Mouse (Mus musculus): Measurements from ENCODE around the gene Ctnnbl1.

Gene Ctnnbl1

DNA sequence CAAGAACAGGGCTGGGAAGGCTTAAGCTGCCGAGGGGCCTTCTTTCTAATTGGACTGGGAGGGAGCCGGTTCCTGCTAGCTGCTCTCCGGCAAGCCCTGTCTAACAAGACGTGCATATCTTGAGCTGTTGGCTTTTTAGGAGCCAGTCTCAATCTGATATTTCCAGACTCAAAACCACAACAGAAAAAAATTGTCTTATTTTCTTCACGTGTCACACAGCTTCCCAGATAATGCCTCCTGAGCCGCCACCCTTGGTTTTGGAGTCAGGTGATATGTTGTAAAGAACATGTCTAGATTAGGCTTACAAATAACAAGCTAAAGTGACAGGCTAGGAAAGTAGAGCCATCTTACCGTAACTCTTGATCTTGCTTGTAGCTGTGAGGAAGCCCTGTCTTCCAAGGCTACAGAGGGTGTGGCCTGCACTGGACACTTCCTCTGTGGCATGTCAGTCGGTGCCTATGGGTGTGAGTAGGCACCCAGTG is 56.7 kb downstream of the Ctnnbl1 start:
- DNase-seq (ENCODE audit: low read depth): peak; percentile 29

DNA sequence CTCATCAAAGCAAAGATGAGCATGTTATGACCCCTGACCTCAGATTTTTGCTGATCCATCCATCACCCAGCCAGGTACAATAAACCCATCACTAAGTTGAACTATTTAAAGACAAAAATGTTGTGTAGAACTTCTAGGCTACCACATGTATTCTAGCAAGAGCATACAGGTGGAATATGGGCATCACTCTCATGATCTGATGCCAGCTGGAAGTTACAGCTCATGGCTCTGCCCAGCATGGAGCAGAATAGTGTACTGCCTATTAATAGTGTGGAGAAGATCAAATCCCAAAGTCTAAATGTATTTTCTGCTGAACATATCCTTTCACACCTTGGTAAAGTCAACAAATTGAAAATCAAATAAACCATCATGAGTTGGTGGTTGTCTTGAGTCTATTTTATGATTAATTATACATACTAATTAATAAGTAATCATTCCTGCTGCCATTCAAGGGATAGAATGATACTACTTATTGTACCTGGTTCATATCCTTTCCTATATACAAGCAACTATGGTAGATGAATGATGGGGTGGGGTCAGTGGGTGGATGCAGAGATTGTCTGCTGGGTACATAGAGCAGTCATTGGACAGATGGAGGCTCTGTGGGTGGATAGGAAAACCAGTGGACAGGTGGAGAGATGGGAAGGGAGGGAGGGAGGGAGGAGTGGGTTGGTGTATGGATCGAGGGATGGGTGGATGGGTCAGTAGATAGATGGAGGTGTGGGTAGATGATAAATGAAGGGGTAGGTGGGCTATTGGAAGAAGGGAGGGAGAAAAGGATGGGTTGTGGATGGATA is 58.6 kb downstream of the Ctnnbl1 start:
- DNase-seq (ENCODE audit: low read depth): no peak

DNA sequence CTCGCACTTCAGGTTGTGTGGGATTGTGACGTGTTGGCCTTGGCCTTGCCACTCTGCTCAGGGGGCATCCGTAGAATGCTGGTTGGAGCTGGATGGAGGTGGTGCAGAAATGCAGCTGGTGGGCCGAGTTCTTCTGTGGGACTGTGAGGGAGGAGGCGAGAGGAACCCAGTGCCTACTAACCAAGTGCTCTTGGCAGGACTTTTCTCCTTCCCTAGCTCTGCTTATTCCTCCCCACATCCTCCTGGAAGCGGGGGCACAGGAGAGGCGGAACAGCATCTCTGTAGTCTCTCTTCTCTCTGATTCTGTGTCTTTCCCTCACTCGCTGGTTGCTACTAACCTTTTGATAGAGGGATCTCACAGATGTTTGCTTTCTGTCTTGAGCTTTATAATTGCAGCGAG is 62.3 kb downstream of the Ctnnbl1 start:
- DNase-seq (ENCODE audit: low read depth): no peak

DNA sequence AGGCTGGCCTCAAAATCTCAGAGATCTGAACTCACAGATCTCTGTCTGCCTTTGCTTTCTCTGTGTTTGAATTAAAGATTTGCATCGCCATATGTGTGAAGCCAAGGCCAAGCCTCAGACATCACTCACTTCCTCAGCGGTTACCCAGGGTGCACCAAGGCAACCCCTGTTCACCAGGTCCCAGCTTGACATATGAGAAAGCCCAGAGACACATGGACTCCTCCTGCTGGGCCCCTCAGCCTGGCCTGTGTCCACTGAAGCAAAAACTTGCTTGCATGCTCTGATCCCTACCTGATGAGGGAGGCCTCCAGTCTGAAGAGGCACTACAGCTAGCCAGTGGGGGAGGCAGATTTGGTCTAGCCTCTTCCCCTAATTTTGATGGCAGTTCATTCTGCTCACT is 63.1 kb downstream of the Ctnnbl1 start:
- no peak for DNase-seq (ENCODE audit: low read depth)

DNA sequence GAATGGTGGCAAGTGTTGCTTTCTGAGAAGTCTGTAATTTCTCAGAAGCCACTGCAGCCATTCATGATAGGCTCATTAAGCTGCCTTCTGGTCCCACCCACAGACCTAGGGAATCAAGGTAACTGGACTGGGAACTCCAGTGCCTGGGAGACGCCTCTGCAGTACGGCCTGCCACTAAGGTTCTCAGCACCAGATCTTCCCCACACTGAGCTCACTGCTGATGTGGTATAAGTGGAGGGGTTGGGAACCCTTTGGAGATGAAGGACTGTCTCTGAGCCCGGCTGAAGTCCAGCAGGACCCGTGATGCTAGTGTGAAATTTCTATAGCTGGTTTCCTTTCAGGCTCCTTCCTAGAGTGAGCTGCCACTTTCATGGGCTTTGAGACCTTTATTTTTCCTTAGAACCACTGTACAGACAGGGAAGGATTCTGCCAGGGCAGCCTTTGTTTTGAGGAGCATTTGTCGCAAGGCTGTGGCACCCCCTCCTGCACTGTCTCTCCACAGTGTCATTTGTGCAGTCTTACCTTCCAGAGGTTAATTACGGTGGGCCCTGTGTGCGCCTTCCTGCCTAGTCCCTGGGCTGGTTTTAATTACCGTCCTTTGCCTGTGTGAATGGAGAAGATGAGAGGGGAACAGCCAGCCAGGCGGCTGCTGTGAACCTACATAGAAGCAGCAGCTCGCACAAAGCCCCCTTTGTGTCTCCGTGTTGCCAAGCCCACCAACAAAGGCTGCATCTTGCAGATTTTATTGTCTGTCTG is 63.7 kb downstream of the Ctnnbl1 start:
- no peak for DNase-seq (ENCODE audit: low read depth)

DNA sequence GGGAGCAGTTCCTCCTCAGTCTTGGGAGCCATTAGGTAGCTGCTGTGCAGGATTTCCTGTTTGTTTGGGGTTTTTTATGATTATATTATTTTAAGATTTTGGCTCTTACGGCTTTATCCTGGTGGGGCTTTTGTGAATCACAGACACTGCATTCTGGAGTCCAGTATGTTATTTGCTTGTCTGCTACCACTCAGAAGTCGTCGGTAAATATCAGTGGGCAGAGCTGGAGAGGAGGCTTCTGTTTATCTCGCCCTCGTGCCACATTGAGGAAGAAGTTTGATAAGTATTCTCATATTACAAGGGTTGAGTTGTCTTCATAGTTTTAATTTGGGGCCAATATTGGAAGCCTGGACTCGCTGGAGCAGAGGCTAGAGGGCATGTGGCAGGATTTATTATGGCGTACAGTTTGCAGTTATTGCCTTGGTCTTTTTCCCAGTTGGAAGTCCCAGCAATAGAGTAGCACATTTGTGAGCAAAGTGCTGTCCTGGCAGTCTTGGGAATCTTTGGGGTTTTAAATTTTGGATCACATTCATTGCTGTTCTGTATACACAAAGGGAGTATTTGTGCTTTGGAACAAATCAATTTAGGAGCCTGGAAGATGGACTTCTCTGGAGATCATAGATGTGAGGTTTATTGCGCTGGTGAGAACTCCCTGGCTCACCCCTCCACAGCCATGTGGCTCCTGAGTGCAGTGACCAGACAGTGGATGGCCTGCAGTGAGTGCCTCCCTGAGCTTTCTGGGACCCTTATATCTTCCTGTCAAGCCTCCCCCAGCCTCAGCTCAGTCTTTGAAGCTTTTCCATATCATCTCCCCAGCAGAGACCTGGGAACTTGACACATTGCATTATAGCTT is 64.5 kb downstream of the Ctnnbl1 start:
- no peak for DNase-seq (ENCODE audit: low read depth)

DNA sequence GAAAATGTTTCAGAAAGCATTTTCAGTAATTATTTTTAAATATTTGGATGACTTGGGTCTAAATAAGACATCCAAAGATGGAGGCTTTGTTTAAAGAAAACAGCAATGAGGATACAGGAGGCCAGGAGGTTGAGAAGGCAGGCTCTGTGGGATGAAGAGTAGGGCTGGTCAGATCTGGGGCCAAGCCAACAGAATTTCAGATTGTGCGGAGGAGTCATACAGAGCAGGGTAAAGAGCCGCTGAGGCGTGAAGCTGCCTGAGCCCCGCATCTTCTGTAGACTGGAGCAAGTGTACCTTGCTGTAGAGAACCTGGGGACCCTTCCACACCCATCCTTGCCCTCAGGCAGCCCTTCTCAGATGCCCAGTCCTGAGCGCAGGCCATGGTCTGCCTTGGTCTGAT is 65.5 kb downstream of the Ctnnbl1 start:
- DNase-seq (ENCODE audit: low read depth): no peak

DNA sequence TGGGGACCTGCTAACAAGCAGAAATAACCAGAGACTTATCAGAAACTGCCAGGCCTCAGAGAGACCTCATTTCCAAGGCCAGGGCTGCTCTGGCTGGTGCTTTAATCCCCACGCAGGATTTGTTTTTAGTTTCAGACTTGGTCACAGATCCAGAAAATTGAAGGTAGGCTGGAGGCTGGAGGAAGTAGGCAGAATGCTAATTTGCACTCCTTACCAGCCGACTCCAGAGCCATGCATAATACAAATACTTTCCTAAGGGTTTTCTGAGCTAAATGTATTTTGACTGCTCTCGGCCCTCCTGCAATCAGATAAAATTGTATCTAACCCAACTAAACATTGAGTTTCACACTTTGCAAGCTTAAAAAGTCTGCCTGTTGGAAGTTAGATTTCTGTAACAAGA is 67.2 kb downstream of the Ctnnbl1 start:
- no peak for DNase-seq (ENCODE audit: low read depth)

DNA sequence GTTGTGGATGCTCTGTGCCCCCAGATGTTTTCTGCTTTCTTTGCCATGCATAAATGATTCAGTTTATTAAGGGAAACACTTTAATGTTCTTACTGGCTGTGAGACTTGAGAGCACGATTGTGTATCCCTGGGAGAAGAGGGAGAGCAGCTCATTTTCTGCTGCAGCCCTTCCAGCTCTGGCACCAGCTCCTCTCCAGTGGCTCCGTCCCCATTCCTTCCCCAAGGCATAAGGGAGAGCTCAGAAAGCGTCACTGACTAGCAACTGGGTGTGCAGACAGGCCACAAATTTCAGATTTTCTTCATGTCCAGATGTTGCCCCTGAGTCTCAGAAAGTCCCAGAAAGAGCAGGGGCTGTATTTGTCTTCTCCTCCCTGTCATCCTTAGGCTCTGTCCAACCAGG is 67.9 kb downstream of the Ctnnbl1 start:
- DNase-seq (ENCODE audit: low read depth): no peak

DNA sequence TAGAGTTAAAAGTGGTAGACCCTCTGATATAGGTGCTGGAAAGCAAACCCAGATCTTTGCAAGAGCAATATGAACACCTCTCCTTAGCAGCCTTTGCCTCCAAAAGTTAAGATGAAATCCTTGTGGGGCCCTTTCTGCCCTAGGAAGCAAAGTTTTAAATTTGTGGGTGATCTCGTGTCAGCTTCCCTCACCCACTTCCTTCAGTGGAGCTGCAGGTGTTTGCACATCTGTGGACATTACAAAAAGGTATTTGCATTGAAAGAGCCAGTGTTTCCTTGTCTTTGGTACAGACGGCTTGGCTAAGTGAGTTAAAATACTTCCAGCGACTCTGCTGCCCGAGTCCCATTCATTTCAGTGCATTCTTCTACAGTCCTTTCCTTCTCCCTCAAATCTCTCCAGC is 69.9 kb downstream of the Ctnnbl1 start:
- DNase-seq (ENCODE audit: low read depth): no peak

DNA sequence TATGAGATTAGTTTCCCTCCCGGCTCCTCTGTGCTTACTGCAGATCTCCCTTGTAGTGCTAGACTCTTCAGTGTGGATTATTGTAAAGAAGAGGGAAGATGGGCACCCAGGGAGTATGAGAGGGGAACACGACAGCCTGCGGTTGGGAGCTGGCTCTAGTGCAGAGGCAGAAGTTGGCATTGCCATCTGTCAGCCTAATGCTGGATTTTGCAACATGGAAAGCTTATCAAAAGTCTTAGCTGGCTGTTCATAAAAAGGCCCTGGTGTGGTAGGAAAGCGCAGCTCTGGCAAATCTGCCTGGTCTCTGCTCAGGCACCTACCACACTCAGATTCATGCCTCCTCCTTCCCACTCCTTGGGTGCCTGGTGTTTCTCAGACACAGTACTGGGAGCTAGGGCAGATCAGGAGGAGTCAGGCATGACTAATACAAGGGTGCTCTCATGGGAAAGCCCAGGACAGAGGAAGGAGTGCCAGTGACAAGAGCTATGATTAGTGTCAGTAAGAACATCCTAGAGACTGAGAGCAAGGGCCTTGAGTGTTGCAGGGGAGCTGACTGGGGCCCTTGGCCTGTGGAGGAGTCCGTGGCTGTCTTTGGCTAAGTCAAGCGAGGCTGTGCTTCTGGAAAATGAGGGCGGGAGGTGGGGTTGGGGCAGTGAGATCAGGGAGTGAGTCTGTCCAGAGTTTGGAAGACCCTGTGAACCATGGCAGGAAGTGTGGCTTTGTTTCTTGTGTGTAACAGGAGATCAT is 70.6 kb downstream of the Ctnnbl1 start:
- DNase-seq (ENCODE audit: low read depth): no peak

DNA sequence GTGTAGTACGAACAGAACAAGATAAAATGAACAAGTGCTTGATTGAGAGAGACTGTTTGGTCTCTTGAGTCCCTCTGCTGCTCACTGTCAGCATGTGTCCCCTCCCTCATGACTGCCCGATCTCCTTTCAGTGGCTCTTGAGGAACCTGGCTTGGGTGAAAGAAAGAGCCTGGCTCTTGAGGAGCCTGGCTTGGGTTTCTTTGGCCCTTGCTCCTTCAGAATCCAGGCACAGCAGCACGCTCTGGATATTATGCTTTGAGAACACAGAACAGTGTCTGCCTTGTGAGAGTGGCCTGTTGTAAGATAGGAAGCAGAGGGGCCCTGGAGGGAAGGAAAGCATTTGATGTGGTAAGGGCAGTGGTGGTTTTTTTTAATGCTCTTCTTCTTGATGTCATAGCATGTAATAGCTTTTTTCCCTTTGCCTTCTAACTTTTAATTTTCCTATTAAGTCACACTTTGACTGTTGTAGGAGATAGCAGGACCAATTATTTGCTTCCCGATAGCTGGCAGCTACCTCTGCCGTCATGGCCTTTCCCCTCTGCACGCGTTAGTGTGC is 71.2 kb downstream of the Ctnnbl1 start:
- DNase-seq (ENCODE audit: low read depth): no peak

DNA sequence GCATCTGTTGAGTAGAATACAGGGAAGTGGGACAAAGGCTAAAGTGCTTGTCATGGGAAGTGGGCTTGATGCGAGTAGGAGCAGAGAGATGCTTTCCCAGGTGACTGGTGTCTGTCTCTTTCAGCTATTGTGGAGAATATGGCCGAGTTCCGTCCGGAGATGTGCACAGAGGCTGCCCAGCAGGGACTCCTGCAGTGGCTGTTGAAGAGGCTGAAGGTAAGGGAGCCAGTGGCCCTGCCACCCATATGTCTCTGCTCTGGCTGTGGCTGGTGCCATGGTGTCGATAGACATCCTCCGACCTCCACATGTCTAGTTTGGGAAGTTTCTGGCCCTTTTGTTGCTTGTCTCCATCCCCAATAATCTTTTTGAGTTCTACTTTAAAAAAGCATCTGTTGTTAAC is 72.1 kb downstream of the Ctnnbl1 start:
- no peak for DNase-seq (ENCODE audit: low read depth)

DNA sequence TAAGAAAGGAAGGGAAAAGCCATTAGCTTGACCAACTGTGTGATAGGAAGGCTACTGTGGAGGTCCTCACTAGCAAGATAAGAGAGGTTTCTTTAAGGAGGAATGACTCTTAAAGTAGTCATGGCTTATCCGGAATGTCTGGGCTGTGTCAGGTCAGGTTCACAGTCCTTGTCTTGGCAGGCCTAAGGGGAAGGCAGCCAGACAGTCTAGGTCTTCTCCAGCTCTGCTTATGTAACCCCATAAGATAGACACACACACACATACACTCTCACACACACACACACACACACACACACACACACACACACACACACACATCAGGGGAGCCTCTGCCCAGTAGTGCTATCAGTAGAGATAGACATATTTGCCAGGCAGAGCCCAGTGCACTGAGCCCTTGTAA is 73.5 kb downstream of the Ctnnbl1 start:
- DNase-seq (ENCODE audit: low read depth): no peak

DNA sequence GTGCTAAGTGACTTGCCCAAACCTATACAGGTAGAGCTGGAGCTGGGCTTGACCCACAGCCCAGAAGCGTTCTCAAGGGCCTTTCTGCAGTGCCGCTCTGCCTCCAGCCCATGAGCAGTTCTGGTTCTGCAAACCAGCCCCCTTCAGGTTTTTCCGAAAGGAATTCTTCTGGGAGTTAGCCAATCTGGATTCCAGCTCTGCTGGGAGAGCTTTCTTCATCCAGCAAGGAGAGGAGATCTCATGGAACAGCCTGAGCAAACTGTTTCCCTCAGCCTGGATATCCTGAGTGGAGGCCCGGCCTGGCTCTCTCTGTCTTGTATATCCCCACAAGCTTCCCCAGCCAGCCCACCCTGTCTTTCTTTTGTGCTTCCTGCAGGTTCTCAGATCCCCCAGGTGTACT is 75.9 kb downstream of the Ctnnbl1 start:
- DNase-seq (ENCODE audit: low read depth): no peak

DNA sequence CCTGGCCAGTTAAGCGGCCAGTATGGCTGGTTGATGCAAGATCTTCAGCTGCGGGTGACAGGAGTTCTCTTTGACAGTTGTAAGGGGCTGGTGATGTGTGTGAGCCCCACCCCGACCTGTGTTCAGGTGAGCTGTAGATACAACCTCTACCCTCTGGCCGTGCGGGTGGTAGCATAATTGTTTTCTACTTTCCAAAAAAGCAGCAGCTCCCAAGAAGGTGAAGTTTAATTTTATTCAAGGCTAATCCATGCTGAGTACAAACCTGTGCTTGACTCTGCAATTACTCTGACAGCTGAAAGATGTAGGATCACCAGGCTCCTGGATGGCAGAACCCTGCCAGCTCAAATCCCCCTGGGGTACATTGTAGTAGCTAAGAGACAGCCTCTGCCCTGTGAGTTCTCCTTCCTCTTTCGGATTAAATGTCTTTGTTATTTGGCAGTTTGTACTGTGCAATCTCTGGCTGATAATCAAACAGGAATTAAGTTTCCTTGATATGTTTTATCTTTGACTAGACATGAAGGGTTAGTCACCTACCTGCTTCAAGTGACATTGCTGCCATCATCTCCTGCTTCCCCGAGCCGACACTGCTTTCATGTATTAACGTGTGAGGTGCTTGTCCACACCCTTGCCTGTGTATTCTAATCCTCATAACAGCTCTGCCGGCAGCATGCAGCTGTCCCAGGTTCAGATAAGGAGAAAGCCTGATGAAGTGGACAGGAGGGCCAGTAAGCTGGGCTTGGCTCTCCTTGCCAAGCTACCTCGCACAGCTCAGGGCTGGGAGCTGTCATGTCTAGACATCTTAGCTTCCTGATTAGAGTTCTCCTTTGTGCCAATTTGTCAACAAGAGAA is 77.1 kb downstream of the Ctnnbl1 start:
- no peak for DNase-seq (ENCODE audit: low read depth)

DNA sequence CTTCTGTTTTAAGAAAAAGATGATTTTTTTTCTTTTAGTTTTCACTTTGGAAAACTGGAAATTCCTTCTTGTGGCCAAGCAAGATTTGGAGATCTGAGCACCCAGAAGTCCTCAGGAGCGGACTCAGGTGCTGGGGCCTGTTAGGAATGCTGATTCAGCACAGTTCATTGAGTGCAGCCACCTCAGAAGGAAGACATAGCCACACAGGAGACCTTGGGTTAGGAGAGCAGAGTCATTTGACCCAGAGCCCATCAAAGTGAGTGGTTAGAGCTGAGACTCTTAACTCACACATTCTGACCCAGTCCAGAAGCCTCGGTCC is 77.7 kb downstream of the Ctnnbl1 start:
- no peak for DNase-seq (ENCODE audit: low read depth)

DNA sequence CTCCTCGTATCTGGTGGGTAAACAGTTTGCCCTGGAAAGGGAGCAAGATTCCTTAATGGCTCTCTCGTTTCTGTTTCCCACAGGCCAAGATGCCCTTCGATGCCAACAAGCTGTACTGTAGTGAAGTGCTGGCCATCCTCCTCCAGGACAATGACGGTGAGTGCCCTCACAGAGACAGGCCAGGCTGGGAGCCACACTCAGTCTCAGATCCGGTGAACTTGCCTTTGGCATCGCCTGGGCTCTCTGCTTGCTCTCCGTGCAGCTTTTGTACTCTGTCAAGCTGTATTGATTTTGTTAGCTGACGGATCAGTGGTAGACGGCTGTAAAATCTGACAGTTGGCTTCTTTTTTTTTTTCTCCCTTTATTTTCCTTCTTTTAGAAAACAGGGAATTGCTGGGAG is 80.5 kb downstream of the Ctnnbl1 start:
- no peak for DNase-seq (ENCODE audit: low read depth)

DNA sequence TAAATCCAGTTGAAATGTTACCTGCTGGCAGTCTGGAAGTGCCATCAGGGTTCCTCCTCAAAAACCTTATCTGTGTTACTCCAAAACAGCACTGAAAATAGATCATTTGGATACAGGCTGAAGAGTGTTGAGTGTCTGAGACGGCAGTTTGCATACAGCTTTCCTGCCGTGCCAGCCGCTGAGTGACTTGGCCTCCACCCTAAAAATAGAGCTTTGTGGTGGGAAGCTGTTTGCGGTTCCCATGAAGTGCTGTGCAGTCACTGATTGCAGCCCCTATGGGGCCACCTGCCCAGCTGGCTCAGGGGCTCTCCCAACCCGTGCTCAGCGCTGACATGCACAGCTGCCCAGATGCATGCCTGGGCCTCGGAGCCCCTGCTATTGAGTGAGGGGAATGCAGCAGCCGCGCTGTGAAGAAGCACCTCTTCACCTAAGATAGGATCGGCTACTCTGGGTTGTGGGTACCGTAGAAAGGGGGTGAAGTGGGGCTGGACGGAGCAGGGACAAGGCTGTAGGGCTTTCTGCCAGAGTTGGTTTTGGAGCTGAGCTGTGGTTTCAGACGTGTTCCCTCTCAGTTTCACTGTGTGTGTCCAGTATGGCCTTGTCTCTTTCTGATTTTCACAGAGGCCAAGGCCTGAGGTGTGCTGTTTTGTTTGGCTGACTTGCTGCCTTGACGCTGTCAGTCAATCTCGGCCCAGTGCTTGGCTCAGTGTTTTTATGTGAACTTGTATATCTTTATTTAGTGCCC is 81.5 kb downstream of the Ctnnbl1 start:
- DNase-seq (ENCODE audit: low read depth): no peak

DNA sequence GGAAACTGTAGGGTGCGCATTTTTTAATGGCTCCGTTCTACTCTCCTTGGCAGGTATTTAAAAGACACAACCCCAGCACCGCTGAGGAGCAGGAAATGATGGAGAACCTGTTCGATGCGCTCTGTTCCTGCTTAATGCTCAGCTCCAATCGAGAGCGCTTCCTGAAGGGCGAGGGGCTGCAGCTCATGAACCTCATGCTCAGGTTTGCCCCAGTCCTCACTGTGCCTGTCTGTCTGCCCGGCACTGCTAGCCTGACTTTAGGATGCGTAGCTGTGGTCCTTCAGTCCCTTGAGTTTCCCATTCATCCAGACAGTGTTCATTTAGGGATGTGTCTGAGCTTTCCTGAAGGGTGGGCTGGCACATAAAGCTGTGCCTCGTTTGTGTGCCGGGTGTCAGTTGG is 82.2 kb downstream of the Ctnnbl1 start:
- DNase-seq (ENCODE audit: low read depth): no peak

Data from c-Kit-positive CD71-positive TER-119-negative erythroid progenitor cells, embryonic 14.5 days (primary cell).